Mouse (Mus musculus) Patski (cell line): ENCODE measurements around the gene Plpp1. TPM values are rescaled to one million over a fixed set of nuclear protein-coding genes. Genes with fewer than 3 reads are reported as not detected.

Experiments used
- ATAC-seq: fragments of 100-300 bp; one replicate; pipeline ENCODE4 v1.8.0; 2021
- CTCF ChIA-PET: fragments of 350-600 bp; sonication (Branson Sonifier 250); formaldehyde crosslinking; loops from one replicate; lab custom pipeline; 2022; ENCODE audit warnings: inconsistent platforms; lab: Charles Lee
- POLR2A ChIA-PET: fragments of 350-600 bp; sonication (Branson Sonifier 250); formaldehyde crosslinking; loops from one replicate; lab custom pipeline; 2022; ENCODE audit warnings: antibody characterized with exemption, inconsistent platforms; lab: Charles Lee
- DNase-seq: peaks from one replicate; pipeline ENCODE4 v3.0.0-alpha.2; 2011; ENCODE audit warnings: low read depth, low spot score
- H3K27me3 ChIP-seq: fragments of 371-371 bp; one replicate; pipeline ENCODE4 v1.5.1; 2021
- CTCF ChIP-seq: fragments of 100-300 bp; IDR thresholded peaks from one replicate; pipeline ENCODE4 v1.5.1; 2021
- in situ Hi-C: fragments of 300-500 bp; cut with MboI; formaldehyde crosslinking; loops from 3 replicates; pipeline ENCODE4 v1.11.1; 2018; ENCODE audit warnings: low pct_unique_long_range_greater_than_20kb, mixed read lengths
- polyA plus RNA-seq: library from polyadenylated mRNA; unstranded; gene quantifications from one replicate; pipeline ENCODE4 v1.2.3, GENCODE M21; 2021

Plpp1 gene
- polyA plus RNA-seq, result 27.3 TPM

DNA sequence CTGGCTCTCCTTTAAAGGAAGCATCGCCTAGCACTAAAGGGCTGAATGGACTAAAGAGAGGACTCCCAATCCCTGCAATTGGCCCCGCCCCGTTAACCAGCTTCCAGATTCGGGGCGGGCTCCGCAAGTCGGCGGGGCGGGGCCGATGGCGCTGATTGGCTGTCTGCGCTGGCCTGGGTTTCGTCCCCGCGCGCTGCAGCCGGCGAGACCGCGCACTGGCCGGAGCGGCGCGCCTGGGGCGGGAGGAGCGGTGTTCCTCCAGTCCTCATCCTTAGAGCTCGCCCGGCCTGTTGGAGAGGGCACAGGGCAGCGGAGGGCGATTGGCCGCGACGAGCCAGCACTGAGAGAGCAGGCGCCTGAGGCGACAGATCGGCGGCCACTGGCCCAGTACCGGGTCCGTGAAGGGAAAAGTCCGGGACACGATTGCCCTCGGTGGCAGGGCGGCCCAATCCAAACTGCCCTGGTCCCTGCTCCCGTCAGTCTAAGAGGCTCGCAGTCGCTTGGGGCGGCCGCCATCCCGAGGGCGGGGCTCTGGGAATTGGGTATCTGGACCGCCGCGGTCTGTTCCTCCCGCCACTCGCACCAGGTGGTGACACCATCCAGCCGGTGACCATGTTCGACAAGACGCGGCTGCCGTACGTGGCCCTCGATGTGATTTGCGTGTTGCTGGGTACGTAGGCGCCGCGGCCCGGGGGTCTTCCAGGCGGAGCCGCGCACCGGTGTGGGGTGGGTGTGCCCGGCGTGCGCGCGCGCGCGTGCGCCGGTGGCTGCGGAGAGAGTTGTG lies at the start of gene Plpp1:
TSS of gene Plpp1 (plus strand) at position 196 of the 784 bp plus-strand sequence.
- CTCF ChIA-PET, result interaction anchor here (0.7 to 1.2 kb wide), 4 partner anchors 23 to 127 kb away, joined by 3 to 4 read pairs (median 4); no protein-coding TSS in a partner anchor
- in situ Hi-C loops, result no loop called here
- DNase-seq (peak; percentile 54), ATAC-seq (peak; percentile 99)
- H3K27me3 ChIP-seq, result no peaks in the 10 kb centered on the region
- POLR2A ChIA-PET, result no interaction called here
- TF ChIP-seq CTCF, result no peak

DNA sequence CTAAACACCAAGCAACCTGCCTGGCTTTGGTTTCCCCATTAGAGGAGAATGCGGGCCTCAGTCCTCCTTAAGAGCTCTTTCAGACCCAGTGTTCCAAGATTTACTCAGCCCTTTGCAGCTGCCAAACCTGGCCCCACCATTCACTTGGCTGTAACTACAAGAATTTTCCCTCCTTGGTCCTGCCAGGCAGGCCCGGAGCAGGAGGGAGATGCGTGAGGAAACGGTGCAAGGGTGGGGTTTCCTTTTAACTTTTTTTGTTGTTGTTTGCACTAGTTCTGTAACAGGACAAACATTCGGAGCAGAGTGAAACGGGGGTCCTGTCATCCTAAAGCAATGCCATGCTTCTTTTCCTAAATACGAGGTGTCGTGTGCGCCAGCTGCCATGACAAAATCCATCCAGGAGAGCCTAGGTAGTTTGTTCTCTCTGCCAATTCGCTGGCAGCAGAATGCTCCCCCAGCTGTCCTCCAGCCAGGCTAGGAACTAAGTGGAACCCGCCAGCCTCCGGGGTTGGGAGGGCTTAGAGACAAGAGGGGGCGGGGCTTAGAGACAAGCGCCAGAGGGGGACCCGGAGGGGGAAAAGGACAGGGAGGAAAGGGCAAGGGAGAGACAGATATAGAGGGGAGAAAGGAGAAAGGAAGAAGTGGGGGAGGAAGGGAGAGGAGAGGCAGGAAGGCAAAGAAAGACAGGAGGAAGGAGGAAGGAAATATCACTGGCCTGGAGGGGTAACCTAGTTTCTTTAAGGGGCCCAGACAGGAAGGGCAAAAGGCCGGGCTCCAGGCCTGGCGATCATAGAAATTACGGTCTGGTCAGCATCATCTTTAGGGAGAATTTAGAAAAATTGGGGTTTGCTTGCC lies 48.9 kb upstream of the Plpp1 start:
- POLR2A ChIA-PET, result no interaction called here
- DNase-seq (no peak), ATAC-seq (no peak)
- in situ Hi-C loops, result no loop called here
- H3K27me3 ChIP-seq, result no peaks in the 10 kb centered on the region
- CTCF ChIA-PET, result no interaction called here
- TF ChIP-seq CTCF, result no peak

DNA sequence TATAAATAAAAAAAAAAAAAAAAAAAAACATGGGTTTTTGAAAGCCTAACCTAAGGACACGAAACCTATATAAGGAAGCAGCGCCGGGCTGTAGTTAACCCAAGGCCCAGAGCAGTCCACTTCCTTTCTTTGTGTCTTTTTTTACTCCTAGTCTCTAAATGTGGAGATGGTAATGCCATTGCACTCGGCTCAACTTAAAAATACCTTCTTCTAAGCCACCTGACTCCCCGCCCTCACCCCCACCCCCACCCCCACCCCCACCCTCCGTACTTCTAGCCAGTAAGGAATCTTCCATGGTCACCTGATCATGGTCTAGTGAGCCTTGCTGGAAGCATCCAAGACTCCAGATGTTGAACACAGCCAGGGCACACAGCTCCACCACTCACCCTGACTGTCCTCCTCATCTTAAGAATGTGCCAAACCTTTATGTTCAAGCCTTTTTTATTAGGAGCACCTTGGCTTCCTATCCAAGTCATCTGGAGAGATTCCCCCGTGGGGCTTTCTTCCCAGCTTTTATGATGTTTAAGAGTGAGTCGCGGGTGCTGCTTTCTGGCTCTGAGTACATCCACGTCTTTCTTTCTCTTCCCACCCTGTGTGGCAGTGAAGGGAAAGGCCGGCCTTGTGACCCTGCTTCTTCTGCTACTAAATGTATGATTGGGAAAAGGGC lies 48.1 kb upstream of the Plpp1 start:
- ATAC-seq, result no peak
- ChIA-PET CTCF (no interaction called here), POLR2A (no interaction called here)
- in situ Hi-C loops, result no loop called here
- no peak for DNase-seq
- no peak for TF ChIP-seq CTCF
- H3K27me3 ChIP-seq, result no peaks in the 10 kb centered on the region

DNA sequence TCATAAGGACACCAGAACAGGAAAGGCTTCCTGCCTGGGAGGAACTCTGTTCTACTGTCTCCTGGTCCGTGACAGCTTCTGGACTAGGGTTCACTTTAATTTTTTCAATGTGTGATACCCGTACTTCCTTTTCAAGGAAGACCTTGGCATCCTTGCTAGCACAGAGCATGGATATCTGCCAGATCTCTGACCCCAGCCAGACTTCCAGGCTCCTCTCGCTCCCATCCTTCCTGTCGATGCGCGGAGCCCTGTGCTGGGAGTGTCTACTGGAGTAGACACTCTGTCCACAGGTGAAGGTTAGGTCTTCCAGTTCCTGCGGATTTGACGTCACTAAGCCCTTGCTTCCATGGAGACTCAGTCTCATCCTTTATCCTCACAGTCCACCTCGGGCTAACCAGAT lies 47.1 kb upstream of the Plpp1 start:
- no peak for ATAC-seq
- no peaks in the 10 kb centered on the region for H3K27me3 ChIP-seq
- no peak for DNase-seq
- ChIA-PET CTCF (interaction anchor here (1.0 to 1.6 kb wide), 2 partner anchors 16 to 17 kb away, joined by 4 to 5 read pairs; no protein-coding TSS in a partner anchor), POLR2A (no interaction called here)
- TF ChIP-seq CTCF, result no peak
- in situ Hi-C loops, result no loop called here

DNA sequence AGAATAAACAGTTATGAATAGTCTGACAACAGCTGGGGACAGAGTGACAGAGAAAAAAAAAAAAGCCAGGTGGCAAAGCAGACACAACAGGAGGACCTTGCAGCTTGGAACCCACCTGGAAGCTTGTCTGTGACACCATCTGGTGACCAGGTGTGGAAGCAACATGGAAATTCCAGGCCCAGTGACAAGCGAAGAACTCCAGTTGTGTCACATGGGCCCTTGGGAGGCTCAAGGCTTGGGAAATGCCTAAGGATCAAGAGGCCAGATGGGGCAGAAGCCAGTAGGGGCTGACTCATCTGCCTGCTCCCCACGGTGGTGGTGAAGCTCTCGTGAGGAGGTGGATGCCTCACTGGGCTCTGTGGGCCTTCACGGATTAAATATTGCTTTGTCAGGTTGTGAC lies 45.7 kb upstream of the Plpp1 start:
- ChIA-PET CTCF (interaction anchor here (1.5 to 1.6 kb wide), 2 partner anchors 18 to 46 kb away, joined by 4 to 5 read pairs; partner anchors contain the start of gene Plpp1), POLR2A (no interaction called here)
- no peak for ATAC-seq
- no peaks in the 10 kb centered on the region for H3K27me3 ChIP-seq
- DNase-seq, result no peak
- TF ChIP-seq CTCF, result no peak
- in situ Hi-C loops, result no loop called here

DNA sequence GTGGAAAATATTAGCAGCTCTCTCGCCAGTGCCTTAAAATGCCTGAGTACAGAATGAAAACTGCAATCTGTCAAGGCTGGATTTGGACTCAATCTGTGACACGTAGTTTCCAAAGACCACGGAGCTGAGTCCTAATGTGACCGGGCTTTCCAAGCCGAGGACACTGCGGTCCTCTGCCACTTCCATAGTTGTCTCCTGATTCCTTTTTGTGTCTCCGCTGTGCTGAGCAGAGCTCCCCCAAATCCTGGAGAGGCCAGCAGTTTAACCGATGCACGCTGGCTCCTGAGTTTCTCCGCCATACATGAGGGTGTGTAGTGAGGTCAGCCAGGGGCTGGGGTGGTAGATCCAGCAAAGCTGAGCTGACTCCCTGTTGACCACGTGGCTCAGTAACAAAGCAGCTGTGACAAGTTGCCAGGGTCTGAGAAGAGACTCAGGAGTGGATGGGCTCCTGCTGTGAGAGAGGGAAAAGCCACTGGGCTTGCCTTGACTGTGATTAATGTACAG lies 45.0 kb upstream of the Plpp1 start:
- POLR2A ChIA-PET, result no interaction called here
- in situ Hi-C loops, result no loop called here

DNA sequence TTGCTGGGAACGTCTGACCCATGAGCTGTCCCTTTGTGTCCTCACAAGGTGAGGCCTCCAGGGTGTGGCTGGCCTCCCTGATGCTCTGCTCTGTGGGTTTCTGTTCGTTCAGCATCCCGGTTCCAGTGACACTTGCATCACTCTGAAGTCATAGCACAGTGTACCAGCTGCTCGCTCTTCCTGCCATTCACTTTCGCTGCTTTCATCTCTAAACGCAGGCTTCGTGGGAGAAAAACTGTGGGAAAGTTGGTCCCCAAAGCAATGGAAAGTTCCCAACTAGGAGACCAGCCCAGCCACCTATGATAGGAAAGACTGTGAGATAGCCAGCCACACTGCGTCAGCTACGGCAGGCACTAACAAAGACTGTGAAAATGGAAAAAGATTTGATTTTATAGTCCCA lies 43.2 kb upstream of the Plpp1 start:
- in situ Hi-C loops, result no loop called here
- ATAC-seq (no peak), DNase-seq (no peak)
- CTCF ChIA-PET, result no interaction called here
- H3K27me3 ChIP-seq, result no peaks in the 10 kb centered on the region
- POLR2A ChIA-PET, result no interaction called here
- no peak for TF ChIP-seq CTCF

More for the DNA sequence above, 45.0 kb upstream of the Plpp1 start:
- DNase-seq (no peak), ATAC-seq (no peak)
- no peaks in the 10 kb centered on the region for H3K27me3 ChIP-seq
- TF ChIP-seq CTCF, result no peak
- CTCF ChIA-PET, result interaction anchor here (1.5 kb wide), 1 partner anchor 45 kb away, joined by 4 read pairs; the partner anchor contains the start of gene Plpp1

DNA sequence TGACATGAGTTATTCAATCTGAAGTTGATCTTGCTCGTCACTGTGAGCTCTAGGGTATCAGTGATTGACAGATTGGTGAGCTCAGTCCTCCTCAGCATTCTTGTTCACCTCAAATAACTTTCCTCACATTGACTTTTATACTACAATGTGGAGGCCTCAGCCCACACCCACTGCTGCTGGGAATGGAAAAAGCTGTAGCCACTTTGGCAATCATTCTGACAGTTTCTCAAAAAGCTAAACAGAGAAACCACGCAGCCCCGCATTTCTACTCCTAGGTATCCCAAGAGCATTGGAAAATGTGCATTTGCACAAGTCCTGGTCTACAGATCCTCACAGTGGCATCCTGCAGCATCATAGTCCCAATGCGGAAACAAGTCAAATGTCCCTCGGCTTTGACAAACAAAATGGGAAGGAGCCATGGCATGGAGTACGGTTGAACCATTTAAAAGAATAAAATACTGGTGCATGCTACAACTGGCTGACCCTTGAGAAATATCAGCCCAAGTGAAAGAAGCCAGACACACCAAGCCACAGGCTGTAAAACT lies 42.0 kb upstream of the Plpp1 start:
- CTCF ChIA-PET, result no interaction called here
- H3K27me3 ChIP-seq, result no peaks in the 10 kb centered on the region
- POLR2A ChIA-PET, result no interaction called here
- TF ChIP-seq CTCF, result no peak
- DNase-seq, result no peak
- no peak for ATAC-seq
- in situ Hi-C loops, result no loop called here

DNA sequence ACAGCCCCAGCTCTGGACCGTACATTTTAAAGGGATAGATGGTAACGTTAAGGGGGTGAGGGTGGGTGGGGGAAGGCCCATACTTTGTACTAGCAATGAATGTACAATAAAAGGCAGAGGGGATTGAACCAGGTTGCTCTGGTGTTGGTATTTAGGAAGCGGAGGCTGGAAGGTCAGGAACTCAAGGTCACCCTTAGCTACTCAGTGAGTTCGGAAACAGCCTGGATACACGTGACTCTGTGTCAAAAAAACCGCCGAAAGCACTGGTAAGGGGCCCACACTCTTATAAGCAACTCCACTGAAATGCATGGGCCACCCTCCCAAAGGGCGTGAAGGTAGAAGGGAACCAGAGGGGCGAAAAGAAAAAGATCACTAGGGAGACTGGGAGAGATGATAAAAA lies 41.2 kb upstream of the Plpp1 start:
- H3K27me3 ChIP-seq, result no peaks in the 10 kb centered on the region
- CTCF ChIA-PET, result no interaction called here
- DNase-seq (no peak), ATAC-seq (no peak)
- POLR2A ChIA-PET, result no interaction called here
- TF ChIP-seq CTCF, result no peak
- in situ Hi-C loops, result no loop called here
